Comparison of ENCODE assay signal across 26 mouse cellular contexts in the genomic region with DNA sequence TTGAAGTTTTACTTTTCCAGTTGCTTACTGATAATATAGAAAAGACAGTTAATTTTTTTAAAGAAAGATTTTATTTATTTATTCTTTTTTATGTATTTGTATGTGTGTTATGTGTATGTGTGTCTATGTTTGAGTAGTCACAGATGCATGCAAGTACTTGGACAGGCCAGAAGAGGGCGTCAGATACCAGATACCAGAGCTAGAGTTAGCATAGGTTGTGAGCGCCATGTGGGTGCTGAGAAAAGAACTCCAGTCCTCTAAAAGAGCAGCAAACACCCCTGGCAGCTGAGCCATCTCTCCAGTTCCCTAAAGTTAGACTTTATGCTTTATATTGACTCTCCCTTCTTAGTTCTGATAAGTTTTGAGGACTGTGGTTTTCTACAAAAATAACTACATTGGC. TPM values are rescaled to one million over a fixed set of nuclear protein-coding genes. Genes with fewer than 3 reads are reported as not detected.
DNase-seq lines count a peak whose midpoint lies in the region; ATAC-seq and TF ChIP-seq lines count a peak whose summit lies in the region.
"Had no signal": no experiment of that assay in that cellular context is flagged by ENCODE, and none has a peak within 500 bp of the region (broad histone marks: within the 10 kb centered on the region; RNA-seq: fewer than 3 reads in every experiment).

No protein-coding gene starts in this region.

- H3K4me3 ChIP-seq in layer of hippocampus, adult 2 months, result no peak overlapping the region
- no peak overlapping the region for H3K4me3 ChIP-seq in E14TG2a.4 (replicated peaks; ENCODE audit: low read length)
- no peak overlapping the region for H3K4me3 ChIP-seq in hindbrain, embryonic 14.5 days (replicated peaks; ENCODE audit: low read length)
- H3K4me3 ChIP-seq: embryonic facial prominence, embryonic 12.5 days; embryonic facial prominence, embryonic 15.5 days; forebrain, embryonic 12.5 days; heart, embryonic 13.5 days; hindbrain, embryonic 15.5 days had no signal

- no peak for ATAC-seq in hindbrain, embryonic 14.5 days (ENCODE audit: low FRiP score)
- ATAC-seq: activated CD4-positive, CD25-positive, alpha-beta regulatory T cell, adult 4 months; forebrain, embryonic 16.5 days; intestine, postnatal 0 days; Patski had no signal

- no peaks in the 10 kb centered on the region for H3K36me3 ChIP-seq in E14TG2a.4 (ENCODE audit: insufficient read depth, low read length)
- H3K36me3 ChIP-seq in hindbrain, embryonic 14.5 days (replicated peaks; ENCODE audit: control insufficient read depth, insufficient read depth), result no peaks in the 10 kb centered on the region
- H3K36me3 ChIP-seq: embryonic facial prominence, embryonic 12.5 days; embryonic facial prominence, embryonic 15.5 days; forebrain, embryonic 12.5 days; heart, embryonic 13.5 days; hindbrain, embryonic 15.5 days had no signal

- peak; percentile 36 for TF ChIP-seq CTCF in layer of hippocampus, adult 2 months (conservative IDR thresholded peaks at IDR 0.05)
- TF ChIP-seq CTCF in E14TG2a.4 (conservative IDR thresholded peaks at IDR 0.05; ENCODE audit: low read length), result peak; percentile 41

- WGBS in hindbrain, embryonic 14.5 days, result 55% methylated on average over 2 of the region's 2 CpGs

- no peak overlapping the region for H3K27ac ChIP-seq in layer of hippocampus, adult 2 months
- no peak overlapping the region for H3K27ac ChIP-seq in hindbrain, embryonic 14.5 days
- H3K27ac ChIP-seq: embryonic facial prominence, embryonic 12.5 days; embryonic facial prominence, embryonic 15.5 days; forebrain, embryonic 12.5 days; heart, embryonic 13.5 days; hindbrain, embryonic 15.5 days had no signal

- no peak overlapping the region for H3K9ac ChIP-seq in hindbrain, embryonic 14.5 days
- H3K9ac ChIP-seq: embryonic facial prominence, embryonic 12.5 days; embryonic facial prominence, embryonic 15.5 days; forebrain, embryonic 12.5 days; heart, embryonic 13.5 days; hindbrain, embryonic 15.5 days had no signal

- no peaks in the 10 kb centered on the region for H3K9me3 ChIP-seq in E14TG2a.4 (ENCODE audit: low read length)
- H3K9me3 ChIP-seq in hindbrain, embryonic 14.5 days (ENCODE audit: control insufficient read depth, low read length), result no peaks in the 10 kb centered on the region
- H3K9me3 ChIP-seq: embryonic facial prominence, embryonic 12.5 days; embryonic facial prominence, embryonic 15.5 days; heart, embryonic 13.5 days; hindbrain, embryonic 15.5 days had no signal

- no peak for DNase-seq in layer of hippocampus, adult 2 months (ENCODE audit: low spot score in 2 of 2)
- DNase-seq in layer of hippocampus, postnatal 10 days (ENCODE audit: low spot score in 2 of 2), result no peak
- DNase-seq in ES-CJ7 (ENCODE audit: low read depth, low spot score) (peak; percentile 30), ZHBTc4 (ENCODE audit: low read depth, low spot score) (peak; percentile 56)
- no peak for DNase-seq in hindbrain, embryonic 14.5 days (ENCODE audit: low spot score)
- DNase-seq in left cerebral cortex, adult 8-10 months (ENCODE audit: low spot score in 2 of 2), result no peak
- DNase-seq in neural tube, embryonic 10.5 days (ENCODE audit: extremely low spot score, low spot score), result no peak
- DNase-seq: adrenal gland, adult 8-10 months; adrenal gland, postnatal 25 days; cerebellum, adult 18-20 months; cerebellum, adult 9-10 months; cerebellum, postnatal 14 days; gastrocnemius, postnatal 10 days; heart, postnatal 14 days; heart, postnatal 4 days had no signal

- no peaks in the 10 kb centered on the region for H3K4me1 ChIP-seq in E14TG2a.4 (replicated peaks; ENCODE audit: low read depth, low read length)
- 0 out of 2 replicates have a peak, but pooled peaks cover 2% of the 10 kb centered on the region for H3K4me1 ChIP-seq in hindbrain, embryonic 14.5 days (replicated peaks; ENCODE audit: control insufficient read depth, insufficient read depth, low read length)
- H3K4me1 ChIP-seq: embryonic facial prominence, embryonic 12.5 days; embryonic facial prominence, embryonic 15.5 days; forebrain, embryonic 12.5 days; hindbrain, embryonic 15.5 days had no signal

- H3K4me2 ChIP-seq in hindbrain, embryonic 14.5 days (replicated peaks), result no peak overlapping the region
- H3K4me2 ChIP-seq: embryonic facial prominence, embryonic 12.5 days; embryonic facial prominence, embryonic 15.5 days; forebrain, embryonic 12.5 days; heart, embryonic 13.5 days; hindbrain, embryonic 15.5 days had no signal

- H3K27me3 ChIP-seq in E14TG2a.4 (ENCODE audit: insufficient read depth, low read length), result peaks cover 20% of the 10 kb centered on the region
- no peaks in the 10 kb centered on the region for H3K27me3 ChIP-seq in hindbrain, embryonic 14.5 days (ENCODE audit: control insufficient read depth, insufficient read depth, low read length)
- H3K27me3 ChIP-seq: embryonic facial prominence, embryonic 12.5 days; embryonic facial prominence, embryonic 15.5 days; hindbrain, embryonic 15.5 days had no signal

RNA-seq across cellular contexts. Expression of a gene that starts 30.4 kb away (rescaled TPM):
- total RNA-seq in layer of hippocampus, adult 2 months (2021), result 10 to 100 TPM; 32.8 to 32.9 TPM
- 10 to 100 TPM; 60.4 to 61.7 TPM for total RNA-seq in layer of hippocampus, postnatal 10 days (2021)
- 1.0 and 1.4 TPM in 2 replicates for polyA plus RNA-seq in hindbrain, embryonic 14.5 days (2014; fragmentation: Nextera tagmentation; extraction: Ambion mirVana)
- total RNA-seq in left cerebral cortex, adult 8-10 months (2022), result 10 to 100 TPM; 12.3 to 15.1 (median 13.7) TPM
- total RNA-seq: common myeloid progenitor, adult 5-6 weeks had no signal
- polyA plus RNA-seq: activated CD4-positive, CD25-positive, alpha-beta regulatory T cell, adult 4 months; heart, embryonic 13.5 days had no signal

Comparison
In these comparisons a context has a peak if more than half of its experiments do, and no peak if none do; other contexts are left out.
1. DNase-seq: peak in ES-CJ7 (single experiment) and ZHBTc4 (single experiment); none in layer of hippocampus, adult 2 months (0 of 2), layer of hippocampus, postnatal 10 days (0 of 2), hindbrain, embryonic 14.5 days (single experiment), left cerebral cortex, adult 8-10 months (0 of 2) and neural tube, embryonic 10.5 days (single experiment).